Mouse (Mus musculus) megakaryocyte-erythroid progenitor cell, adult 5-6 weeks (primary cell): ENCODE data around the gene AI597479. TPM values are rescaled to one million over a fixed set of nuclear protein-coding genes. Genes with fewer than 3 reads are reported as not detected.

ENCODE experiments used
- ATAC-seq: replicated peaks from 2 replicates; pipeline ENCODE4 v1.8.0; 2016; ENCODE audit warnings: mild to moderate bottlenecking, inconsistent platforms; ENCODE audit not compliant: severe bottlenecking, poor library complexity, low FRiP score, low TSS enrichment
- total RNA-seq, 2 experiments: library from RNA; stranded (forward) in 1 of 2; stranded (reverse) in 1 of 2; fragments of 200-1000, 215-1000 nt in 1 of 2; fragments of >200 nt in 1 of 2; fragmentation: Nextera tagmentation in 1 of 2; gene quantifications; 2 replicates each; pipeline ENCODE4 v1.2.3; 2014 to 2017

Gene AI597479
- total RNA-seq, 2 experiments from 2014 or later, result 12.5 to 20.3 TPM

DNA sequence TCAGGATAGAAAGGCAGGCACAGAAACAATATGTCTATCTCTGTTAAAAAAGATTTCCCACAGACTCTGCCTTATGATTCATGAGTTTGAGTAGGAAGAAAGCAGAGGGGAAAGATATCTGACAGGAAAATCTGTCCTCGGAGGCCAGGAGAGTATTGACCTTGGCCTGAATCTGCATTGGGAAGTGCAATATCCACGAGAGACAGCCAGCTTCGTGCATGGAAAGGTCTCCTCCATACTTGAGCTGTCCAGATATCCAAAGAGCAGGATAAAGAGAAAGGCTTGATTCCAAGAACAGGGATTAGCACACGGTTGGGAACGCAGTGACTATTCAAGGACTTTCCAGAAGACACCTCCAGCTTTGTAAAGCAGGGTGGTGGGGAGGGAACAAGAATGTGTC, 55.0 kb downstream of the AI597479 start:
- ATAC-seq, result no peak

DNA sequence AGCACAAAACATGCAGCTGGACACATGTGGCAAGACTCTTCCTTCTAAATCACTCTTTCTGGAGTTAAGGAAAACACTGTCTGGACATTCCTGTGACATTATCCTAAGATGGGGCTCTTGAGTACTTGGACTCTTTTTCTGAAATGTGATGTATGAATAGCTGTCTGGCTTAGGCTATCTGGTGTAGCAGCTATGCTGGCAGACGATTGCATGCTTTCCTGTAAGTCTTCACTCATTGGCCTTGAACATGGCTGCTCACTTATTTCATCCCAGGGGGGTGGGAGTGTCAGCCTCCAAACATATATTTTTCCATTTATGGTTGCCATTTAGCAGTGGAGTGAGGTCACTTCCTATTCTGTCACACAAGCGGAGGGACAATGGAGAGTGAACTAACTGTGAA, 56.0 kb downstream of the AI597479 start:
- no peak for ATAC-seq

DNA sequence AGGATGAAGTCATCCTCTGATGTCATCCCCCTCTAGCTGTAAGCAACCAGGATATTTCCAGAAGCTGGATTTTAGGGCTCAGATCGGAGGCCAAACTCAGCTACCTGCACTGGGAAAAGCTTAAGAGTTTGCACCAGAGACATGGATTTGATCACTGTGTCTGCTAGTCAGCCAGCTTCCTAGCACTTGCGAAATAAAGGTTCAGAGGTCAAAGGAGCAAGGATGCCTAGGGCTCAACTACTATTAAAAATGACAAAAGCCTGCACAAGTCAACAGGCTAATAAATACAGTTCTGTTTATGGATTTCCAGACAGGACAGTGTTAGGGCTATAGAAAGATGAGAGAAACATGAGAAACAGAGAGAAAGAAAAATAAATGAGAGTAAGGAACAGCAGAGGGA, 59.4 kb downstream of the AI597479 start:
- ATAC-seq, result no peak

DNA sequence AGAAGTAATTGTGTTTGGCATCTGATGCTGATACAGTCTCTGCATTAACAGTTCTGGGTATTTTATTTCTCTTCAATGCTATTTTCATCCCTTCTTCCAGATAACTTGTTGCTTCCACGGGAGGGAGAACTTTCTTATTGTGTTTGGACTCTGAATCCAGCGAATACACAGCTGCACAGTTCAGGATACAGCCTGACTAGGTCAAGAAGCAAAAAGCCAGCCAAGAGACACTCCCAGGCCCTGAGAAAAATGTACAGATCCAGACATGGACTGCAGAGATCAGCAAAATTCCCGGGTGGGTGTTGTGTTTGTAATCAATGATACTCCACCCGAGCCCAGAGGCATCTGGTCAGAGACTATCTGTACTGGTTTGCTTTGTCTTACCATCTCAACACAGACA, 60.9 kb downstream of the AI597479 start:
- ATAC-seq, result no peak

DNA sequence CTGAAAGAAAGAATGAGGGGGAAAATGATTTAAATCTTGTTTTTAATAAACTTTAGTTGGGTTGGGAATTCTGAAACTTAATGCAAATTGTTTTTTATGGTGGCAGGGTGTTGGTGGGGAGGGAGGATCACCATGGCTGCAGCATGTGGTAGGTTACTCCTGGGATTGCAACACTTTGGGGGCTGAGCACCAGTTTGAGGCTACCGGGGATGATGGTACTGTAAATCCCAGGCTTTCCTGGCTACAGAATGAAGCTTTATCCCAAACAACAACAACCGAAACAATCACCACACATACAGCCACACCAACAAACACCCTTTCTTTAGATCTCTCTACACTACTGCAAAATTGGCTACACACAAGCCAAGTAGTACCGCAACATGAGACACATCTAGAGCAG, 63.9 kb downstream of the AI597479 start:
- no peak for ATAC-seq

DNA sequence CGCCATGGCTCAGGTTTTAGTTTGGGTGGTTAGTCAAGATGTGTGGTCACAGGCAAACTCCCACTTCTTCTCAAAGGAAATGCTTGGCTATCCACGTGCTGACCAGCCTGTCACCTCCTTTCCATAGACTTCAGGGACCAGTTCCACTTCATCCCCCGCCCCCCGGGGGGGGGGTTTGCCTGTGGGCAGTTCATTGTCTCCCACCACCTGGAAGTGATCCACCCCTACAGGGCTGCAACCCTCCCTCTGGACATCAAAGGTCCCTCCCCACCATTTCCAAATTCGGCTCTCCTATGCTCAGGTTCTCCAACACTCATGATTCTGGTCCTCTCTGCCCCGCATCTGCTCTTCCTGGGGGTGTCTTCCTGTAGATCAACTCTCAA, 64.6 kb downstream of the AI597479 start:
- ATAC-seq, result no peak

DNA sequence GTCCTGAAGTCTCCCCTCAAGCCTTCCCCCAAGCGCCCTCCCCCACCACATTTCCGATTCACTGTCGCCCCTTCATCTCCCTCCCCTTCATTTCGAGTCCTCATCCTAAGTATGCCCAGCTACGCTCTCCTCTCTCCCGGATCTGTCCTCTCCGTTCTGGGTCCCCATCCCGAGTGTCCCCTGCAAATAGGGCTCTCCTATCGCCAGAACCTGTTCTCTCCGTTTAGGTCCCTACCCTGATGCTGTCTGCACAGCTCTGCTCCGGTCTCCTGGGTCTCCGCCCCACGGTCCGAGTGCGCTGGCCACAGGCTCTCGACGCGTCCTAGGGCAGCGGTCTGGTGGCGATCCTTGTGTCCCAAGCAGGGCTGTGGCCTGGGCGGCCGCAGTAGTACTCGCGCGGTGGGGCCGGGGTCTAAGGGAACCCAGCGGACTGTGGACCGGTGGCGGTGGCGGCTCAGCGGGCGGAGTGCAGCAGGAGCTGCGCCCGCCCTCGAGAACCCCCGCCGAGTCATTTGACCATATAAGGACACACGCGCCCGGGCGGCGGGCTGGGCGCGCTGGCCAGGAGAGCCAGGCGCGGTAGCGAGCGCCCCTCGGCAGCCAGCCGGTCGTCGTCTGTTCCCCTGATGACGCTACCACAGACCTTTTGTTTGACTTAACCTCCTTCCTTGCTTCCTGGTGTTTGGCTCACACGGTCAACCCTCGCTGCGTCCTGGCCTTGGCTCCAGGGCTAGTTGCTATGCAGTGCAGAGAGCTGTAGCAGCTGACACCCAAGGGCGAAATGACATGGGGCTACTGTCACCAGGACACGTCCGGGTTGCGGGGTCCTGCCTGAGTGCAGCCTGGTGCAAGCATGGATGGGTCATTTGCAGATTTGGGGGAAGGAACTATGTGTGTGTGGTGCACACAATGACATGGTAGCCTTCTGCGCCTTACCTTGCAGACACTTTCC, 65.2 kb downstream of the AI597479 start:
- ATAC-seq, result peak; percentile 94

DNA sequence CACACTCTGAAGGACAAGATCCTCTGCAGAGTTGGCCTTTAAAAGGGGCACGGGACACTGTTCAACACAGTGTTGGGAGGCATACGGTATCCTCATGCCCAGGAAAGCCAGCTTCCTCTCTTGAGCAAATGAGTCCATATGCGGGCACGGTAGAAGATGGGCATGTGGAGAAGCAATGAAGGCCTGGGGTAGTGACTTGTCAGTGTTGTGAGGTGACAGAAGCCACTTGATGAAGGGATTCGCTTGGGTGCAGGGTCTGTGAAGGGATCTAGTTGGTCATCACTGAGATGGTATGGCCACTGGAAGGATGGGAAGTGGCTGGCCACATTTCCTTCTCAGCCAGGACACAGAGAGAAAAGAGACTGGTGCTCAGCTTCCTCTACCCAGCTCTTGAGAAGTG, 66.1 kb downstream of the AI597479 start:
- no peak for ATAC-seq

Other genes with a start within 250 kb of the AI597479 start
- 92.2 and 100 TPM in 2 replicates for gene Mrps9, start 247.5 kb upstream of the AI597479 start, total RNA-seq (2014; fragmentation: Nextera tagmentation)
- gene Mrps9, start 247.5 kb upstream of the AI597479 start, total RNA-seq (2017), result 83.1 and 105 TPM in 2 replicates
- not detected in 2 replicates for gene Gpr45, start 145.8 kb upstream of the AI597479 start, total RNA-seq (2014; fragmentation: Nextera tagmentation)
- not detected in 2 replicates for gene Gpr45, start 145.8 kb upstream of the AI597479 start, total RNA-seq (2017)
- gene Tgfbrap1, start 73 bp upstream of the AI597479 start, total RNA-seq (2014; fragmentation: Nextera tagmentation), result 23.1 and 30.6 TPM in 2 replicates
- gene Tgfbrap1, start 73 bp upstream of the AI597479 start, total RNA-seq (2017), result 9.1 and 16.9 TPM in 2 replicates
- not detected in 2 replicates for gene Fhl2, start 98.3 kb downstream of the AI597479 start, total RNA-seq (2014; fragmentation: Nextera tagmentation)
- not detected in 2 replicates for gene Fhl2, start 98.3 kb downstream of the AI597479 start, total RNA-seq (2017)